Mouse (Mus musculus) embryo, embryonic 11 days (tissue): ENCODE measurements around the gene Sfxn3.
A peak's percentile ranks its signal among the peaks of the same experiment; 100 is the strongest.
"Not testable (repeated sequence)": the region's sequence is repeated elsewhere in the genome, so short reads cannot be mapped to it uniquely, and the experiment has no call there.

Experiments used
- DNase-seq: peaks from one replicate; pipeline ENCODE4 v3.0.0-alpha.2; 2015

Gene Sfxn3

DNA sequence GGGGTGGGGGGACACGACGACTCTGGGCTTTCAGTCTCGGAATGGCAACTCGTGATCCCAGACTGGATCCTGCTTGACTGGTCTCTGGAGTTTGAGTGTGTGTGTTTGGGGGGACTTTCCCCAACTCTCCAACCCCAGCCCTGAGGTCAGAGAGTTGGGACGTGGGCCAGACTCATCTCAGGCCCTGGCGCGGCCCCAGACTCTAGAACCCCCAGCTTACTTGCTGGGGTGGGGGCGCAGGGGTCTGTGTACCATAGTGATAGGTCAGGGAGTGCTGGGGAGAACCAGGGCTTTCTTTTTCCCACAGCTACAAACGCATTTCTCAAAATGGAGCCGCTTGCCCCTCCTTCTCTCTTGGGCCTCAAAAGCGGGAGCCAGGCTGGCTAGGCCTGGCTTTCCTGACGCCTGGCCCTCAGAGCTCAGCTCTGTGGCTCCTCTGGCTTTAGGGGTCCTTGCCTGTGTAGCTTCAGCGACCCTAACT, 28.9 kb upstream of the Sfxn3 start:
- peak; percentile 61 for DNase-seq

DNA sequence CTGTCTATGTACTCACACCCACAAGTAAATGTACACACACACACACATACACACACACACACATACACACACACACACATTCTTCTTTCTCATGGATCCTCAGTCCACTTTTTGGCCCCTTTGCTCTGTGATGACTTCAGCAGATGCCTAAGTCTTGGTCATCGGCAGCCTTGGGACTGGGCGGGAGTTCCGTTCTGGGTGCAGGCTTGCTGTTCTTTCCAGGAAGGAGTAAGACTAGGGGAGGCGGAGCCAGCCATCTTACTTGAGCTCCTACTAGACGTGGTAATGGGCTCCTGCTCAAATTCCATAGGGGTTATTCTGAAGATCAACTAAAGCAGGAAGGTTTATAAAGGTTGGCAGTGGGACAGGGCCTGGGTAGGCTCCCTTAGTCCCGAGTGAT, 27.0 kb upstream of the Sfxn3 start:
- no peak for DNase-seq

DNA sequence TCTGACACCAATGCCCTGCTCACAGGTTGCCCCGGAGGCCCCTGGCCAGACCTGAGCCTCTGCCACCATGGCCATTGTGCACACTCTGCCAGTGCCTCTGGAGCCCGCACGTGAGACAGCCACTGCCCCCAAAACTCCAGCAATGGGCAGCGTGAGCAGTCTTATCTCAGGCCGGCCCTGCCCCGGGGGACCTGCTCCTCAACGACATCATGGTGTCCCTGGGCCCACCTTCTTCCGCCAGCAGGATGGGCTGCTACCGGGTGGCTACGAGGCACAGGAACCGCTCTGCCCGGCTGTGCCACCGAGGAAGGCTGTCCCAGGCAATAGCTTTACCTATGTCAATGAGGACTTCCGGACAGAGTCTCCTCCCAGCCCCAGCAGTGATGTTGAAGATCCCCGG, 25.9 kb upstream of the Sfxn3 start:
- no peak for DNase-seq

DNA sequence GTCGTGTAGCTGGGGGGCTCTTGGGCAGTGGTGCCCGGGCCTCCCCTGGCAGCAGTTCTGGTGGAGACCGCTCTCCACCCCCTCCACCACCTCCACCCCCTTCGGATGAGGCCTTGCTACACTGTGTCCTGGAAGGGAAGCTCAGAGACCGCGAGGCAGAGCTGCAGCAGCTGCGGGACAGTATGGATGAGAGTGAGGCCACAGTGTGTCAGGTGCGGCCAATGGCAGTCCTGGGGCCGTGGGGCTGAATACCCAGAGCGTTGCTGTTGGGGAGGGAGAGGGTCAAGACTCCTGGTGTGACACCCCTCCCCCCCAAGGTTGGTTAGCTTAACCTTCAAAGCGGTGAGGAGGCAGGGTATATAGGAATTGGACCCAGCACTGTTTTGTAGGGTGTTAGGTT, 23.3 kb upstream of the Sfxn3 start:
- DNase-seq, result no peak

DNA sequence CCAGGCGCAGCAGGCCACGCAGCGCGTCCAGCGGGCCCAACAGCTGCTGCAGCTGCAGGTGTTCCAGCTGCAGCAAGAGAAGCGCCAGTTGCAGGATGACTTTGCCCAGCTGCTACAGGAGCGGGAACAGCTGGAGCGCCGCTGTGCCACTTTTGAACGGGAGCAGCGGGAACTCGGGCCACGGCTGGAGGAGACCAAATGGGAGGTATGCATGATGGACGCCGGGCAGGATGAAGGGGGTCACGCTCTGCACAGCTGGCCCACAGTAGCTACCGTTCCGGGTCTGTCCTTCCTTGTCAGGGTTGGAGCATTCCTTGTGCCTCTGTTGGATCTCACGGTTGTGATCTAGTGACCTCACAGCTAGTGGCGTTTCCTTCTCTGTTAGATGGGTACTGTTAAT, 22.5 kb upstream of the Sfxn3 start:
- DNase-seq, result no peak

DNA sequence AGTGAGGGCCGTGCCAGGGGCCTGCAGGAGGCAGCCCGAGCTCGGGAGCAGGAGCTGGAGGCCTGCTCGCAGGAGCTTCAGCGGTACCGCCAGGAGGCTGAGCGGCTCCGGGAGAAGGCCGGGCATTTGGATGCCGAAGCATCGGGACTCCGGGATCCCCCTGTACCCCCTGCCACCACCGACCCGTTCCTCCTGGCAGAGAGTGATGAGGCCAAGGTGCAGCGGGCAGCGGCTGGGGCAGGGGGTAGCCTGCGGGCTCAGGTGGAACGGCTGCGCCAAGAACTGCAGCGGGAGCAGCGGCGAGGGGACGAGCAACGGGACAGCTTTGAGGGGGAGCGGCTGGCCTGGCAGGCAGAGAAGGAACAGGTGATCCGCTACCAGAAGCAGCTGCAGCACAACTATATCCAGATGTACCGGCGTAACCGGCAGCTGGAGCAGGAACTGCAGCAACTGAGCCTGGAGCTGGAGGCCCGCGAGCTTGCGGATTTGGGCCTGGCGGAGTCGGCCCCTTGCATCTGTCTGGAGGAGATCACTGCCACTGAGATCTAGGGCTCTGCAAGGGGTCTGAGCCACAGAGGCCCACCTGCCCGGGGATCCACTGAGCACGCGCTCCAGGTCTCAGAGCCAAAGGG, 21.2 kb upstream of the Sfxn3 start:
- no peak for DNase-seq

DNA sequence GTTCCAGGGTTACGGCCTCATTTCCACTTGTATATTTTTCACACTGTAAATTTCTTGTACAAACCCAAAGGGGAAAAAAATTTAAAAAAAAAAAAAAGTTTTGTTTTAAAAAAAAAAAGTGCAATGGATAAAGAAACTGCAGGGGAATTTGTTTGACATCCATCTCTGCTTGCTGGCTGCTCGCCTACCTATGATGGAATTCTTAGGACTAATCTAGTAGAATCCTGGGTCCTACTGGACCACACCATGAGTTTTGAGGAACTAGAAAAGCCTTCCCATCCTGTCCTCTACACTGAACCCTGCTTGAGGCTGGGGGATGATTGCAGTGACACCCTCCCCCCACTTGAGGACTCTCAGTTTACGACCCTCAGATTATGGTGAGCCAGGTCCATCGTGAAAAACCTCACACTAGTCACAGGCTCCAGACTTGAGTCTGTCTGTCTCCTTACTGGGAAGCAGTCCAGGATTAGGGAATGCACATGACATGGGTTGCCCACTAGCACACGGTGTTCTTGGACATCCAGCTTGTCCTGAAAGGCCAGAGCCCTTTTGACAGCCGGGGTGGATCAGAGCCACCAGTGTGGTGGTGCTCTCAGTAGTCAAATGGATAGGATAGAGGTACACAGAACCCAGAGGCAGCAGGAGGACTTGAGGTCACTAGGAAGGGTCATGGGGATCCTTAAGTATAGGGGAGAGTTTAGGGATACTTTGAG, 20.2 kb upstream of the Sfxn3 start:
- no peak for DNase-seq

DNA sequence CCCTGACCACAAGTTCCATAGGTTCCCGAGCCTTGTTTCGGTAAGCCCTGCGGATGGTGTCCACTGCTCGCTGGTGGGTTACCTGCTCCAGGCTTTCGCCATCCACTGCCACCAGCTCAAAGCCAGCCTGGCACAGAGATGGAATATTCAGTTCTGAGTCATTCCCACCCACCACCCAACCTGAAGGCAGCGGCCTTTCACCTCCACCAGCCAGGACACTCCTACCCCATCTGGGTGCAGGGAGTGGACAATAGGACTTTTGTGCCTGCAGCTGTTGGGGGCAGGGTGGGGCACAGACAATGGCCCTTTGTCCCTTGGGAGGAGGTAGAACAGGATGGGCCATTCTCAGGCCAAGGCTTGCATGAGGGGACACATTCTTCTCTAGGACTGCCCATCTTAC, 19.5 kb upstream of the Sfxn3 start:
- no peak for DNase-seq

DNA sequence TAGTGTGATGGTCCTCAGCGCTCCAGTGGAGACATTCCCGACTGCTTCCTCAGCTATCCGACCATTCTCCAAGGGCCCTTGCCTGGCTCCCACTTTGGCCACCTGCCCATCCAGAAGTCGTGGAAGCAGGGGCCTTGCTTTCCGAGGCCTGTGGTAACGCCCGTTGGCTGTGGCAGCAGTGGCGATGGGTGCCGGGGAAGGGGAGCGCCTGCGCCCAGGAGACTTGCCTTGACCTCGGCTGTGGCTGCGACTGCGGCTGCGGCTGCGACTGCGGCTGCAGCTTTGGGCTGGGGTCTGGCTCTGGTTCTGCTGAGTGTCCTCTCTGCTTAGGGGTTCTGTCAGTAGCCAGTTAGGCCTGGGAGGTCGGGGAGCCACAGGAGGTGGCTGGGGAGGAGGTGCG, 18.6 kb upstream of the Sfxn3 start:
- DNase-seq, result no peak

DNA sequence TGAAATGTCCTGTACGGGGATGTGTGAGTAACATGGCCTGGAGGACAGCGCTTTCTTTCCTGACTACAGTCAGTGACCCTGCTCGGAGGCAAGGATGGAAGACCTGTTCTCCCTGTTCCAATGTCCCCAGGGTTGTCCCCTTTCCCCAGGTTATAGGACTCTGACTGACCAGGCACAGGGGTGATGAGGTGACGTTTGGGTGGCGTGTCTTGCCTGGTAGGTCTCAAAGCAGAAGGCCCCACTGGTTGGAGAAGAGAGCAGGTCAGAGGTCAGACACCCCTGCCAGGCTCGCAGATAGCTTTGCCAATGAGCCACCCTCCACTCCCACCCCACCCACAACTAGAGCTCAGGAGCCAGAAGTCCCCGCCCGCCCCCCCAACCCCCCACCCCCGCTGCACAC, 17.7 kb upstream of the Sfxn3 start:
- no peak for DNase-seq

DNA sequence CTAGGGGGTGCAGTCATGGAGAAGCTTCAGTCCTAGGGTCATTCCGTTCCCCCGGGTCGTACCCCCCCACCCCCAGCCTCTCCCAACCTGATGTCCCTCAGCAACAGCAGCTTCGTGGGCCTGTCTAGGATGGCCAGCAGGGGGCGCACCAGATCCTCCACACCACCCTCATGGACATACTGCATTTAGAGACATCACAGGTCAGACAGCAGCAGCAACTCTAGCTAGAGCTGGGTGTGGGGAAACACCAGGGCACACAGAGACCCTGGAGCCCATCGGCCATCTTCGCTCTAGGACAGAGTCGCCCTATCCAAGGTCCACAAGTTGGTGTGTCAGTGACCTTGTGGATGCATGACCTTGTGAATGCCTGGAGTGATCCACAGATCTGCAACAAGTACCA, 17.2 kb upstream of the Sfxn3 start:
- peak; percentile 55 for DNase-seq

DNA sequence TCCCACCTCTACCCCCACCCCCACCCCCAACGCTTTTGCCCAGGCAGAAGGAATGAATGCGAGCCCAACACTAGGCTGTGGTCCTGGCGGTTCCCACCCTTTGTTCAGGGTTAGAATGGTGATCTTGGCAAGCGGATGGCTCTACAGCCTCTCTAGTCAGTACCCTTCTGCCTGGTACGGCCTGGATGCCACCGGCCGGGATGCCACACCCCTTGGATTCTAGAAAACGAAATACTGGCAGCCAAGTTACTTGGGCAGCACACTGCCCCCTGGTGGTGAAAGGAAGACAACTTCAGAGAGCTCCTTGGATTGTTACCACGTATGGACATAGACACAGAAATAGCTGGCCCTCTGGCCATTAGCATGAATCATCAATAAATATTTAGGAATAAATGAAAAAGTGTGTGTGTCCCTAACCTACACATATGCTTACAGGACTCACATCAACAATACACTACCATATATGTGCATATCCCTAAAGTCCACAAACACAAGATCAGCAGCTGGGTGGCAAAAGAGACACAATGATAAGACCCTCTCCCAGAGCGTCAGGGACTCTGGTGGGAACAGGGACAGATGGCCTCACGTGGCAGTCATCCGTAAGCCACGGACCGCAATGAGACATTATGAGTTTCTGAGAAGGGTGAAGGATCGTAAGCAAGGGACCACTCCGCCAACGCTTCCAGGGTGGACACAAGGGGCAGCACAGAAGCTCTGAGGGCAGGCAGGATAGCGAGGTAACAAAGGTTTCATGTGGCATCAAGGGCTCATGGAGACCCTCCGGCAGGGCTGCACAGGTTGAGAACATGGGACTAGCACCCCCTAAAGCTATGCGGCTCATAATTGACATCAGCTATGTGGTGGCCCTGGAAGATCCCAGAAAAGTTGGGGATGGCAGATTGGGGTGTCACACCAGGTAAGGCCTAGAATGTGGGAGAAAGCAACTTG, 16.3 kb upstream of the Sfxn3 start:
- DNase-seq, result peak; percentile 94

DNA sequence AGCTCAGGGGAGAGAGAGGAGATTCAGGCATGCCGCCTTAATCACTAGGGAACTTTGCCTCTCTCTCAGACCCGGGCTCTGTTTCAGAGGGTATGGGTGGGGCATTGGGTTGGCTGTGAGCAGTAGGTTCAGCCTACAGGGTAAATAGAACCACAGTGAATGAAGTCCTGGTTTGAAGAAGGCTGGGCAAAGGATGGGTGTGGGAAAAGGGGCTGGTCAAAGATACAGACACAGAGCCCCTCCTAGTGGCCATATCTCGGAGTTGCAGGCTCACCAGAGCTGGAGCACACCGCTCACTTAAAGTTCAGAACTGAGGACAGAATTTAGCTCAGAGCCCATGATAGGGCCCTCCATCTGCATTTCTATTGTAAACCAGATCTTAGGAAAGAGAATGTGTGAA, 15.5 kb upstream of the Sfxn3 start:
- DNase-seq, result peak; percentile 85

DNA sequence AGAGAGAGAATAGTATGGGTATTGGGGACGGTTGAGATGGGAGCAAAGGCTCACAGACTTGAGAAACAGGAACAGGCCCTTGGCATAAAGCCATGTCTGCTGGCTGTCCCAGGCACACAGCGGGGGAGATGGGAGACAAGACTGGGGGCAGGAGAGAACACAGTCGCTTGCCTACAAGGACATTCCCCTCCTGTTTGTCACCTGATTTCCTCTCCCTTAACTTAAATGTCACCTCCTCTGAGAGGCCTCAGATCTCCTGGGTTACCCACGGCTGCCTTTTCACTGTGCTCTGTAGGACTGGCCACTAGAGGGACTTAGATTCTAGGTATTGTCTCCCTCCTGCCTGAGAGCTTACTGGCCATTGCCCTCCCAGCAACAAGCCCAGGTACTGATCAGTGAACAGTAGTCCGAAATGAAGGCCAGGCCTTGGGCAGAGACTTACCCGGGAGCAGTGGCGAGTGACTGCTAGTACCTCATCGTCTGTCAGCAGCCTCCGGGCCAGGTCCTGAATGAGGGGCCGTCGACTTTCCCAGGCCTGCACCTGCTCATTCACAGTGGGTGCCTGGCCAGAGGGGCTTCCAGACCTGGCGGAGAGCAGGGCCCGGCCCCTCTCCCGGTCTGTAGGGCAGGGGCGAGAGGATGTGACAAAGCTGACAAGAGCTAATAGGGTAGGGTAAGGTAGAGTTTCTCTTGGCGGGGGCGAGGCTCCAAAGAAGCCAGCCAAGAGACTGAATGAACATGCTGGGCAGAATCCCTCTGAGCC, 14.6 kb upstream of the Sfxn3 start:
- peak; percentile 53 for DNase-seq

DNA sequence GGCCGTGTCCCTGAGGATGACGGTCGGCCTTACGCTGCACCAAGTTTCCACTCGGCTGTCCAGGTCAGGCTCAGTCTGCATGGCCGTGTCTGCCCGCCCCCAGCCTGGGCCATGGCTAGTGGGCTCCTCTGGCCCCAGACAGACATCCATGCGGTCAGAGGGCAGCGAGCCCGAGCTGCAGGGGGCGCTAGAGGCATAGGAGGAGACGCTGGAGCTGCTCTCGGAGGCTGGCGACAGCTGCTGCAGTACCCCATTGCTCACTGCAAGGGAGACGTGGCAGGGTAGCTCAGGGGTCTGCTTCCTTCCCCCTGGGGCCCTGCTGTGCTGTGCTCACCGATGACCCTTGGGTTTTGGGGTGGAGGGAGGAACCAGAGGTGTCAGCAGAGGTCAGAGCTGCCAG, 10.4 kb upstream of the Sfxn3 start:
- peak; percentile 63 for DNase-seq

DNA sequence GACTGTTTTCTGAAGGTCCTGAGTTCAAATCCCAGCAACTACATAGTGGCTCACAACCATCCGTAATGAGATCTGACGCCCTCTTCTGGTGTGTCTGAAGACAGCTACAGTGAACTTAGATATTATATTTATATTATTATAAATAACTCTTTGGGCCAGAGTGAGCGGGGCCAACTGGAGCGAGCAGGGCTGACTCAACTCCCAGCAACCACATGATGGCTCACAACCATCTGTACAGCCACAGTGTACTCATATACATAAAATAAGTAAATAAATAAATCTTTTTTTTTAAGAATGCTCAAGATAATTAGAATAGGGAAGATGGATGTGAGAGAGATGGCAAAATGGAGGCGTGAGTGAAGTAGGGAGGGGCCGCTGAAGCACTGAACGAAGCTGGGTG, 9.1 kb upstream of the Sfxn3 start:
- DNase-seq, result not testable (repeated sequence)

DNA sequence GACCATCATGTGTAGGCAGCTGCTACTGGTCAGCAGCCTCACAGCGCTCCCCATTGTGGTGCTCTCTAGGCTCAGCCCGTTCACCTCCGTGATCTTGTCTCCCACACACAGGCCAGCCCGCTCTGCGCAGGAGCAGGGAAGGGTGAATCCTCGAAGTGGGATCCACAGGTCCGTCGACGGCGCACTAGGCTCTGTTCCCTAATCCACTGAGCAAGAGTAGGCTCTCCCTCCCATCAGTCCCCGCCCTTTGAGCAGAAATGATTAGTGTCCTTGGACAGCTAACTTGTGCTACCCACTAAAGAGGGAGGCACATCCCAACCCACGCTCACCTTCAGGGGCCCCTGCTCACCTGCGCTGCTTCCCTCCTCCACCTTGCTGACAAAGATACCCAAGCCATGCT, 7.1 kb upstream of the Sfxn3 start:
- no peak for DNase-seq

DNA sequence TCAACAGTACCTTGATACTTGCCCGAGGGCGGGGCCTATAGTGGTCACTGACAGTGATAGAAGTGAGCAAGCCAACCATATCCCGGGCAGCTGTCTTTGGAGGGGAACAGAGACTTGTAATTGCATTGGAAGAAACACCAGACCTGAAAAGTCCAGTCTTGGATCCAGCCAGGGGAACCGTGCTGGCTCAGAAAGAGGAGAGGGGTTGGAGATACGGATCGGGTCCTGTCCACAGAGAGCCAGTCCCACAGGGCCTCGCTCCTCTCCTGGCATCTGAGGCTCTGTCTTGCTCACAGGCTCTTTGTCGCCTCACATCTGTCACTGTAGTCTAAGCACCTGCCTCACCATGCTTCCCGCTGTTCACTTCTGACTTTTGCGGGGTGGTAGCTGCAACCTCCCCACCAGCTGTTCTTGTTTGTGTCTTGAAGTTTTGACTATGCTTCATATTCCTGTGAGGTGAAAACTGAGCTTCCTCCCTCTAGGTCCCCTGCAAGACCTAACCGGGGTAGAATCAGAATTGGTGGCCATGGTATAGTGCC, 2.8 kb upstream of the Sfxn3 start:
- no peak for DNase-seq

DNA sequence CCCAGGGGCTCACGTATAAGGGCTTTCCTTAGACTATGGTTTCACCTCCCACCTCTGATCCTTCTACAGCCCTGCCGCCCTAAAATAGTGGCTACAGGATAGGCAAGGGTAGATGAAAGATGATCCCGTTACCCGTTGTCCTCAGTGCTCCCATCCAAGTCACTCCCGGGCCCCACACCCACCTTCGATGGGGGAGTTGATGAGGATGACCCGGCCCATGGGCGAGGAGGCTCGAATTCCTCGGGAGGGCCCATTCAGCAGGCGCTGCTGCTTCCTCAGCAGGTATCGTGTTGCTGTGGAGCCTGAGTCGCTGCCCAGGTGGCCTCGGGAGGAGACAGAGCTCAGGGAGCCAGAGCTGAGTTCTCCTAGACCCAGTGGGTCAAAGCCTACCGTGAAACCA, 2.1 kb upstream of the Sfxn3 start:
- DNase-seq, result no peak

DNA sequence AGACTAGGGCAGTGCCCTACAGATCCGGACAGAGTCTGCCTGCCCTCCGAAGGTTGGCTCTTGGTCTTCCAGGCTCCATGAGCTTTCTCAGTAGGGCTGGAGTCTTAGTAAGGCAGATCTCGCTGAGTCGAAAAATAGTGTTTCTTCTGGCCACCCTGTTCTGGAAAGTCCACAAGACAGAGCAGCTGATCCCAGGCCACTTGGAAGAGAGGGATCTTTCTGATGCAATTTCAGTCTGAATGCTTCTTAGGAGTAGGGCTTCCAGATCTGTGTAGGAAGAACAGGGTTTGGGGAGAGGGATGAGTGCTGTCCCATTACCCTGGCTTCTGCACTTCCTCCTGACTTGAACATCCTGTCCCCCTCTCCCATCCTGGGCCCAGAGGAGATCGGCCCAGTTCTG, 1.7 kb upstream of the Sfxn3 start, which contains the start of gene Pdzd7:
Gene Pdzd7 (minus strand): TSS at position 67 of the 400 bp plus-strand sequence.
- no peak for DNase-seq

DNA sequence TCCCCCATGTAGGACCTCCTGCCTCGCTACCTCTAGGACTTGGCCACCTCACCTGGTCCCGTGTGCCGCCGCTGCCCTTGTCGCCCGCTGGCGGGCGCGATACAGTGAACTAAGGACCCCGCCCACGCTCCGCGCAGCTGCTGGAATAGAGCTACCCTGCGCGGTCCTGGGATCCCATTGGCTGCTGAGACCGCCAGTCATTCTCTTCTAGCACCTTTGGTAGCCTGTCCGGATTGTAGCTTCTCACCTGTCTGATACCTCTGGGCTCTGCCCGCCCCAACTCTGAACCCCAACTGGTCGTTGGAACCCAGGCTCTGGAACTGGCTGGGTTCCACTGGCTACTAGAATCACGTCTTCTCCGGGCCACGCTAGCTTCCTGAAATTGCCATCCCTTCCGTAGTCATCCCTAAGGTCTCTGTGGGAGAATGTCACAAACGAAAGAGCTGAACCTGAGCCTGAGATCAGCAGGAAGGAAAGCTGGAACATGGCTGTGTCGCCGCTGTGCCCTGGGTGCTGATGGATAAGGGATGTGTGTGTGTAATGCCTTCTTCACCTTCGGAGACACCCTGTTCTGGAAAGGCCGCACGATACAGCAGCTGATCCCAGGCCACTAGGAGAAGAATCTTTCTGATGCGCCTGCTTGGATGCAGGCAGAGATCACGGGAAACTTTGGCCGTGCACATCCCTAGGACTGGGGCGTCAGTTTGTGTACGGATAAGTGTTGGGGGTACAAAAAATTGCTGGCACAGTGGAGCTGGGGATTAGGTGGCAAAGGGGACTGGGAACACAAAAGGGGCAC, 581 bp upstream of the Sfxn3 start:
- DNase-seq, result peak; percentile 84
